Comparison of ENCODE assay signal across 8 mouse cellular contexts in the genomic region with DNA sequence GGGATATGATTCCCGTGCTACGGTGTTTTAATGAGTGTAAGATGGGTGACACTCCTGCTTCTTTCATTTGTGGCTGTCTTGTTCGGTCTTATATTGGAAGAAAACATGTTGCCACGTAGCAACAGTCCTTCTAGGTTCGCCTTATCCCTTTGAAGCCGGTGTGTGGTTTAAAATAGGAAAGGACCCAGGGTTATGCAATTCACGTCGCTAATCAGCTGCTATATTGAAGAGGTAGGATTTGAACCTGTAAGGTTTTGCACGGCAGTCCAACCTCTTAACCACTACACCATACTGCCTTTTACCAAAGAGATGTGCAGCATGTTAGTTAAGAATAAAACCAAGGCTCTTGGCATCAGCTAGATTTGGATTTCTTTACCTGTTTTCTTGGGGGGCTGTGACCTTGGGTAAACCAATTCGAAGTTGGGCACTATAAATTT. TPM values are rescaled to one million over a fixed set of nuclear protein-coding genes. Genes with fewer than 3 reads are reported as not detected.
DNase-seq lines count a peak whose midpoint lies in the region; ATAC-seq lines count a peak whose summit lies in the region.

No protein-coding gene starts in this region.

- ATAC-seq in hematopoietic stem cell, adult 5-6 weeks (replicated peaks in 1 of 2; ENCODE audit: insufficient read depth in 1 of 2, low FRiP score in 2 of 2, low TSS enrichment in 1 of 2, low read depth in 1 of 2, poor library complexity in 2 of 2, severe bottlenecking in 2 of 2): peak; percentile 83 to 86

- H3K36me3 ChIP-seq in erythroblast, embryonic 14.5 days (ENCODE audit: control insufficient read depth): peaks cover 28% of the 10 kb centered on the region

- H3K4me3 ChIP-seq in erythroblast, embryonic 14.5 days (replicated peaks): peak overlapping the region; percentile 93

- H3K4me1 ChIP-seq in erythroblast, embryonic 14.5 days (ENCODE audit: control insufficient read depth): peaks cover 57% of the 10 kb centered on the region

- H3K27me3 ChIP-seq in erythroblast, embryonic 14.5 days (ENCODE audit: control insufficient read depth): no peaks in the 10 kb centered on the region

- H3K9me3 ChIP-seq in erythroblast, embryonic 14.5 days (ENCODE audit: control insufficient read depth, low read length): no peaks in the 10 kb centered on the region

- peak; percentile 62 to 95 for DNase-seq in adrenal gland, adult (ENCODE audit: inconsistent age in 2 of 2, low spot score in 1 of 2)
- no peak for DNase-seq in adrenal gland, postnatal 4 days (ENCODE audit: low spot score in 2 of 2)
- peak; percentile 54 for DNase-seq in brain, embryonic 18.5 days (ENCODE audit: low read depth, low spot score)
- DNase-seq in layer of hippocampus, adult 8-10 months (ENCODE audit: low spot score in 2 of 2): peak; percentile 40 to 70
- peak; percentile 72 for DNase-seq in lung, postnatal 14 days
- DNase-seq in retina, postnatal 7 days (ENCODE audit: low read depth, low spot score): peak; percentile 49

RNA-seq across cellular contexts. Expression of a gene that starts 1.0 kb away (rescaled TPM):
- 10 to 100 TPM; 31.1 to 32.2 TPM for total RNA-seq in adrenal gland, postnatal 4 days (2021)
- polyA plus RNA-seq in erythroblast, embryonic 14.5 days (2012): 0.34 and 0.48 TPM in 2 replicates
- total RNA-seq in hematopoietic stem cell, adult 5-6 weeks (2017): 25.8 and 28.4 TPM in 2 replicates
- 10 to 100 TPM; 26.5 to 30.1 (median 29.6) TPM for total RNA-seq in layer of hippocampus, adult 8-10 months (2022)

Comparison
In these comparisons a context has a peak if more than half of its experiments do, and no peak if none do; other contexts are left out.
1. DNase-seq: peak in adrenal gland, adult (2 of 2), brain, embryonic 18.5 days (single experiment), layer of hippocampus, adult 8-10 months (2 of 2), lung, postnatal 14 days (single experiment) and retina, postnatal 7 days (single experiment); none in adrenal gland, postnatal 4 days (0 of 2).